Mouse (Mus musculus) layer of hippocampus, adult 9-11 months (tissue): ENCODE measurements around the gene Pcdh9.

Source experiments
- DNase-seq: peaks from one replicate; pipeline ENCODE4 v3.0.0; 2022

The Pcdh9 gene

DNA sequence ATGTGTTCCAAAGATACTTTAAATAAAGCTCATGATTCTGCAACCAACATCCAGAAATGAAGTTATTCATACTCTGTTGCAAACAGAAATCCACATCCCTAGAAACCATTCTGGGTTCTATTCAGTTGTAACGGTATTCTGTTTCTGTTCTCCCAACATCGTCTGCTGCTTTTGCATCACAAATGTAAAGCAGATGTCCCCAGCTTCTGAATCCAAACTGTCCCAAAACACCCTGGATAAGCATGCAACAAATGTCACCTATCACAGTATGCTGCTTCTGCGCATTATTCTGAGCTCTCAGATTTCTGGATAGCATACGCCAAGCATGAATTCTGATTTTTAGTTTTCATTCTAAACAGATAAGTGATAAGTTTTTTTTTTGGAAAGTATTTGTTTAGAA lies 516.3 kb downstream of the Pcdh9 start:
- peak; percentile 47 for DNase-seq

DNA sequence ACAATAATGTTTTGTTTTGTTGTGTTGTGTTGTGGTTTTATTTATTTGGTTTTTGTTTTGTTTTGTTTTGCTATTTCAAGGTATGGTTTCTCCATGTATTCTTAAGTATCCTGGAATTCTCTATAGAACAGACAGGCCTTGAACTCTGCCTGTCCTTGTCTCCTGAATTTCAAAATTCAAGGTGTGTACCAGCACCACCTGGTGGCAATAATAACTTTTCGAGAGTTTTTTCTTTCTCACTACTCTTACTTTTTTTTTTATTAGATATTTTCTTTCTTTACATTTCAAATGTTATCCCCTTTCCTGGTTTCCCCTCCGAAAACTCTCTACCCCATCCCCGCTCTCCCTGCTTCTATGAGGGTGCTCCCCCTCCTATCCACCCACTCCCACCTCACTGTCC lies 536.3 kb downstream of the Pcdh9 start:
- DNase-seq: no peak

- peak; percentile 74 for DNase-seq
Observed at GRCm38 (mm10) chr14:93350906-93351305, 539.6 kb downstream of the Pcdh9 start.

GRCm38 (mm10) chr14:93349166-93349565 lies 541.3 kb downstream of the Pcdh9 start:
- DNase-seq: no peak

DNA sequence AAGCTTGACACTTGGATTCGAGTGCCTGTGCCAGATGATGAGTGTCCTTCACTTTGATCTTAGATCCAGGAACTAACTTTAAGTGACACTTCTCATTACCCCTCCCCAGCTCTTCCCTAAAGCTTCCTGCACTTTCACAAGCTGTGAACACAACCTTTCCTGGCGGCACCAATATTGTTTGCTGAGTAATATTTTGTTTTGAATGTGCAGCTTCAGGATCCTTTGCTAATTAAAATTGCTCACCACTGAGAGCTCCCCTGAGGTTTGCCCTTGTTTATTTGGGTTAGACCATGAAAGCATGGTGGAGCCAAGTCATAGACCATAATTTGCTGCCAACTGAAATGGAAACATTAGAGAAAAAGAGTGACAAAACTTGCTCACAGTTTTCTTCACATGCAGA lies 543.4 kb downstream of the Pcdh9 start:
- DNase-seq: no peak

DNA sequence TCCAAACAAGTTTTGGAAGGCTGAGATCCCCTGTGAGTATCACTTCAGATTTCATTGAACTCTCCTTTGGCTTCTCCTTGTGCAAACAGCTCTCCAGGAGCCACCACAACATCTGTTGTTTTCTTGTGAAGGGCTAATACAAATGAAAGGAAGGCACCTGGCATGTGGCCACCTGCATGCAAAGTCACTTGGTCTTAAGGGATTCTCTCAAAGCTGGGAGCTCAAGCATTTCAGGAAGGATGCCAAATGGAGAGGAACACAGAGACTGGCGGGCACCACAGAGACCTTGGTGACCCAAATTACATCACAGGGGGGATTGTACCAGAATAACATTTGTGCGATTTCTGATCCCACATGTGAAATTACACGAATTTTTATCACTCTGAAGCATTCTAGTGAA lies 547.7 kb downstream of the Pcdh9 start:
- DNase-seq: no peak

GRCm38 (mm10) chr14:93341390-93341789 lies 549.1 kb downstream of the Pcdh9 start:
- DNase-seq: no peak

DNA sequence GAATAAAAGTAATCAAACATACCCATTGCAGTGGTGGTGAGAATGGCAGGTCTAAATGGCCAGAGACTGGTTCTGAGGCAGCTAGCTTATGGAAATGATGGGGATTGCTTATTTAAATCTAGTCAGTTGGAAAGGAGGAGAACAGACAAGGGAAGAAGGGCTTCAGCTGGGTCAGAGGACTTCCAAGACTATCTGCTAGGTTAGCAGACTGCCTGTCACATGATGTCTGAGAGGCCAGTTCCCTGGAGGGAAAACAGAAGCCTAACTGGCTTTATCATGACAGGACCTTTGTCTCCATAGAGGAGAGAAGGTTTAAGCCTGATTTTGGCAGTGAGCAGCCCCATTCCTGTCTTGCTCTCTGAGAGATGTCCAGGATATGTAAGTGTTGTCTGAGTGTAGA lies 561.2 kb downstream of the Pcdh9 start:
- no peak for DNase-seq

DNA sequence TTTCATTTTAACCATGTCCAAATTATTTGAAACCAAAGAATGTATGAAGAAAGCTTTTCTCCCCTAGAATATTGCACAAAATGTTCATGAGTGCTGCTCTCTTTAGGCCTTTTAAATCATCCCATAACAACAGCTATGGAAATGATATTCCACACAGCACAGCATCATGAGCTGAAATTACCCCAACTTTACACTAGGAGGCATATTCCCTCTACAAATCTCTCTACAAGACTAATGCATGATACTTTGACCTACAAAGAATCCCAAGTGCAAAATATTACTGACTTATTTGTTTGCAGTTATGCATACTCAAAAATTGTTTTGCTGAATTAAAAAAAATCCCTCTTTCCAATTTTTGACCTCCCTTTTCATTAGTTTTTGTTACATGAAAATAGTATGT lies 573.1 kb downstream of the Pcdh9 start:
- no peak for DNase-seq

- no peak for DNase-seq
Observed at GRCm38 (mm10) chr14:93288361-93288760, 602.1 kb downstream of the Pcdh9 start.

- no peak for DNase-seq
Observed at GRCm38 (mm10) chr14:93287642-93288041, 602.8 kb downstream of the Pcdh9 start.

DNA sequence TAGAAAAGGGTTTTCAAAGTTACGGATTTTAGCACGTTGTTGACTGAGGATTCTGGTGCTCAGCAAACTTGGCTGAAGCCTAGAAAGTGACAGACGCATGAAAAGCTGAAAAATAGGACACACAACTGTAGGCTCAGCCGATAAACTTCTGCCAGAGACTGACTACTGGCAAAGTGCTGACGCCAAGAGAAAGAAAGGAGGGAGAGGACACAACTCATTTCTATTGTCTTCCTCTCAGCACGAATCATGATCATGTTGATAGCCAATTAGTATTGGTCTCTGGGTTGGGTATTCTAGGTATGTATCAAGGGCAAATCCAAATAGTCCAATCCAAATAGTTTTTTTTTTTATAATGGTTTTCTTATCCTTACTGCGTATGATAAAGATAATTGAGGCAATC lies 605.3 kb downstream of the Pcdh9 start:
- DNase-seq: no peak

DNA sequence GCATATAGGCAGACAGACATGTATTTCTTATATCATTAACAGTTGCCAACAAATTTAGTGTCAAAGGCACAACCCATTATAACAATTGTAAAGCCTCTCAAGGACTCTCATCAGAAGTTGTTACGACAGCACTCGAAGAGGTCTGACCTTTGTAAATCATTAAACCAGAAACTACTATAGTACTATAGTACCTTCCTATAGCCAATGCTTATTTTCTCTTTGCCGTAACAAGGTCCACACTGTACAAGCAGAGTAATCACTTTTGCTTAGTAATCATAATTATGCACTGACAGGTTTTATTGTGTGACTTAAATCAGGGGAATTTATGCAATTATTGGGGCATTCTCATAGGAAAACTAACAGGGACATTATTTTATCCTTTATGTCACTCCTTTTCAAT lies 606.5 kb downstream of the Pcdh9 start:
- DNase-seq: no peak

DNA sequence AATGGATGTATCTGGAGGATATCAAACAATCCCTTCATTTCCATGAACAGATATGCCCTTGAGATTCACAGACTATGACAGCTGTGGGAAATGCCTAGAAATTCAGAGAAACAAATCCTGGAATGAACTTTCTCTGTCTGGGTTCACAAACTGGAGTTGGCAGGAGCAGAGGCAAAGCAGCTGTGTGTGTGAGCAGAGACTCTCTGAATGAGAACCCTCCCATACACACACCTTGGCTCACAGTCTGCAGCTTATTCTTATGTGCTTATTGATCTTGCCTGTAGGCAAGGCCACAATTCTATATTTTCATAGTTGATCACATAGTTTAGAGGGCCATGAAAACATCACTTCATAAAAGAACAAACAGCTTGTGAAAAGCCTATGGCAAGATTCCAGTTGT lies 614.8 kb downstream of the Pcdh9 start:
- DNase-seq: no peak

- DNase-seq: no peak
Observed at GRCm38 (mm10) chr14:93274767-93275166, 615.7 kb downstream of the Pcdh9 start.

DNA sequence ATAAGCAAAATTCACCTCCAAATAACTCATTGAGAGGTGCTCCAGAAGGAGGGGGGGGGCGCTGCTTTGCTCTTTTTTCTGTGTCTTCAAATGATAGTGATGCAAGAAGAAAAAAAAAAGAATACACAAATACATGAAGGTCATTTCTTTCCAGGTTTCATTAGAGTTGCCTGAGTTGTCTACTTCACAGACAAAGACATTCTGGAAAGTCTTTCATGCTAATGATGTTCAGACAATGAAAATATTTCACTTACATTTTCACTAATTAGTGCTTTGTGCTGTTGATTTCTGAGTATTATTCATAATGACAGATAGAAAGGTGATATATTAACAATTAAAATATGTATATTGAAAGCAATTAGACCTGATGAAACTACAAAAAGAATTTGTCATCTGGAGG lies 637.1 kb downstream of the Pcdh9 start:
- DNase-seq: no peak

DNA sequence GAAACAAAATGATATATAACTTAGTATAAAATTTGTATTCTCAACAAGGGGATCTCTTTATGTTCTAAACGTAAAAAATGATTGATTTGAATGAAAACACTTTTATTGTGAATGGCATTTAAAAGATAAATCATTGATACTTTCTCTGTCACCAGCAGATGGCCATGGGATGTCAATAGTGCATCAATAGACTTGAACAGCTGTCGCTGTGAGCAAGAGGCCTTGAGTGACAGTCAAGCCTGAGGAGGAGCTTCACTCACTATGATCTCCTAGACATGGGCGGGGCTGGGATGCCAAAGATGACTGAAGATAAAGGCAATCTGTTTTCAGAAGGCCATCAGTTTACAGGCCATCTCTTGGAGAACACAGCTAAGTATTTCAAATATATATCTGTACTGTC lies 650.2 kb downstream of the Pcdh9 start:
- no peak for DNase-seq

- DNase-seq: no peak
Observed at GRCm38 (mm10) chr14:93234333-93234732, 656.1 kb downstream of the Pcdh9 start.

DNA sequence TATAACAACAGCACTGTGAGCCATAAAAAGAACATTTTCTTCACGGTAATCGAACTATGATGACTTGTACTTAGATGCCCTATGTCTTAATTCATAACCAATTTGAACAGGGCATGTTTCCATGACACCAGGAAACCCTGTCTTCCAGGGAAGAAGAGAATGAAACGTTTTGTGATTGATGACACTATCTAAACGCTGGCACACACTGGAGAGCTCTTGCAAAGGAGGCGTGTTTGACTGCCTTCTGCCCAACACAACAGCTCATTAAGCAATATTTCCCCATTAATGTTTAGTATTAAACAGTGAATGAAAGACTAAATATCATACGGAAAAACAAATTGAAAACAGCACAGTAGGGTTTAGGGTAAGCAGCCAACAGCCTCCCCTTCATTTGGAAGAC lies 656.9 kb downstream of the Pcdh9 start:
- peak; percentile 21 for DNase-seq

- peak; percentile 79 for DNase-seq
Observed at GRCm38 (mm10) chr14:93214846-93215245, 675.6 kb downstream of the Pcdh9 start.

GRCm38 (mm10) chr14:93199791-93200190 lies 690.7 kb downstream of the Pcdh9 start:
- DNase-seq: no peak

- DNase-seq: peak; percentile 47
Observed at GRCm38 (mm10) chr14:93182606-93183491, 707.6 kb downstream of the Pcdh9 start.

DNA sequence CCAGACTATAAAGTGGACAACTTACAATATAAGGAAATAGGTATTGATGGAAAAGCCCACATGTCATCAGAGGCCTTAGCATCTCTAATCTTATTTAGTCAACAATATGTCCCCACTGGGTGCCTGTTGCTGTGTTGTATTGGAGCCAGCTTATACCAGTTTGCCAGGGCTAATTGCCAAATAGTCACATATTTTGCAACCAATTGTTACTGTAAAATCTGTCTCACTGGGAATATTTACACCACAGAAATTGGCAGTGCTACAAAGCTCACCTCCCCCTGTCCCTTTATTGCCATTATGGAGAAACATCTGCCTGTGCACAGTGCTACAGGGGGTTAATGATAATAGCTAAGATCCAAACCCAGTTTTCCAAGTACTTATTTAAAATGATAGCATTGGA lies 721.3 kb downstream of the Pcdh9 start:
- no peak for DNase-seq

GRCm38 (mm10) chr14:93168367-93168766 lies 722.1 kb downstream of the Pcdh9 start:
- DNase-seq: no peak

DNA sequence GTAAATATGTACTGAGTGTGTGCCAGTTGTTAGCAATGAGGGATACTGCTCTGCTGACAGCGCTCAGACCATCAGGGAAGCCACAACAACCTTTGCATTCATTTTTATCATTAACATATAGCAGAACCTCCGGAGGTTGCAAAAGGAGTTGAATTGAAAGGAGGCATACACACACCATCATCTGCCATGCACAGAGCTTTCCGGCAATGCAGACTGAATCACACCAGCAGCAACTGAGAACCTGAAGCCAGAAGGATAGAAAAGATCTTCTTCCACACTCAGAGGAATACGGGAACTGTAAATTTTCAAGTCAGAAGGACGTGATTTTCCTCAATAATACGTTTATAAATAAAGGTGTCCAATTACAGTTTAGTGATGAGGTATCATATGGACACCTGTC lies 747.1 kb downstream of the Pcdh9 start:
- no peak for DNase-seq
